Mouse (Mus musculus) thymus, postnatal 10 days (tissue): Measurements from ENCODE around the gene Rnf135.
"Not testable (repeated sequence)": the region's sequence is repeated elsewhere in the genome, so short reads cannot be mapped to it uniquely, and the experiment has no call there.

Experiments used
- DNase-seq, 2 experiments: peaks; one replicate each; pipeline ENCODE4 v3.0.0; 2021; ENCODE audit warnings: low spot score in 2 of 2

The Rnf135 gene

GRCm38 (mm10) chr11:80183705-80184255 lies at the start of gene Rnf135:
TSS of gene Rnf135 (plus strand) at chr11:80183851.
- DNase-seq: peak; percentile 11 to 46

- DNase-seq: no peak
Observed at GRCm38 (mm10) chr11:80134744-80135143, 48.9 kb upstream of the Rnf135 start.

- peak; percentile 53 for DNase-seq
Observed at GRCm38 (mm10) chr11:80135954-80136683, 47.5 kb upstream of the Rnf135 start.

GRCm38 (mm10) chr11:80136786-80137185 lies 46.9 kb upstream of the Rnf135 start:
- peak in 1 of 2 experiments; percentile 10 for DNase-seq

- DNase-seq: no peak
Observed at GRCm38 (mm10) chr11:80137773-80138172, 45.9 kb upstream of the Rnf135 start.

- DNase-seq: peak; percentile 67 to 79
Observed at GRCm38 (mm10) chr11:80141825-80142521, 41.7 kb upstream of the Rnf135 start, which contains the start of gene Tefm. TSS of gene Tefm (minus strand) at chr11:80142175.

GRCm38 (mm10) chr11:80142872-80143271 lies 40.8 kb upstream of the Rnf135 start:
- DNase-seq: no peak

- no peak for DNase-seq
Observed at GRCm38 (mm10) chr11:80145787-80146275, 37.8 kb upstream of the Rnf135 start.

GRCm38 (mm10) chr11:80147748-80148147 lies 35.9 kb upstream of the Rnf135 start:
- no peak for DNase-seq

GRCm38 (mm10) chr11:80148313-80148712 lies 35.3 kb upstream of the Rnf135 start:
- DNase-seq: no peak

- DNase-seq: not testable (repeated sequence)
Observed at GRCm38 (mm10) chr11:80148974-80149373, 34.7 kb upstream of the Rnf135 start.

- DNase-seq: no peak
Observed at GRCm38 (mm10) chr11:80149412-80150023, 34.1 kb upstream of the Rnf135 start.

GRCm38 (mm10) chr11:80150566-80150965 lies 33.1 kb upstream of the Rnf135 start:
- no peak for DNase-seq

GRCm38 (mm10) chr11:80151541-80151940 lies 32.1 kb upstream of the Rnf135 start:
- no peak for DNase-seq

GRCm38 (mm10) chr11:80152376-80152775 lies 31.3 kb upstream of the Rnf135 start:
- no peak for DNase-seq

- DNase-seq: peak; percentile 58 to 72
Observed at GRCm38 (mm10) chr11:80153857-80154495, 29.7 kb upstream of the Rnf135 start, which contains the start of gene Adap2. TSS of gene Adap2 (plus strand) at chr11:80154105.

- no peak for DNase-seq
Observed at GRCm38 (mm10) chr11:80154501-80154900, 29.1 kb upstream of the Rnf135 start.

GRCm38 (mm10) chr11:80155541-80155940 lies 28.1 kb upstream of the Rnf135 start:
- DNase-seq: no peak

- no peak for DNase-seq
Observed at GRCm38 (mm10) chr11:80155961-80156360, 27.7 kb upstream of the Rnf135 start.

- no peak for DNase-seq
Observed at GRCm38 (mm10) chr11:80156841-80157240, 26.8 kb upstream of the Rnf135 start.

- DNase-seq: no peak
Observed at GRCm38 (mm10) chr11:80159018-80159417, 24.6 kb upstream of the Rnf135 start.

- DNase-seq: no peak
Observed at GRCm38 (mm10) chr11:80161041-80161440, 22.6 kb upstream of the Rnf135 start.
